Mouse (Mus musculus) G1E (cell line): ENCODE data around the gene Chmp4b.

Source experiments
- CTCF ChIP-seq: IDR thresholded peaks from 2 replicates; pipeline ENCODE4 v1.5.1; 2012; ENCODE audit warnings: low read depth, low read length, inconsistent platforms, mixed read lengths
- POLR2AphosphoS5 ChIP-seq: IDR thresholded peaks from 2 replicates; pipeline ENCODE4 v1.6.1; 2012; ENCODE audit warnings: low read depth, low read length, inconsistent platforms; ENCODE audit not compliant: insufficient replicate concordance

DNA sequence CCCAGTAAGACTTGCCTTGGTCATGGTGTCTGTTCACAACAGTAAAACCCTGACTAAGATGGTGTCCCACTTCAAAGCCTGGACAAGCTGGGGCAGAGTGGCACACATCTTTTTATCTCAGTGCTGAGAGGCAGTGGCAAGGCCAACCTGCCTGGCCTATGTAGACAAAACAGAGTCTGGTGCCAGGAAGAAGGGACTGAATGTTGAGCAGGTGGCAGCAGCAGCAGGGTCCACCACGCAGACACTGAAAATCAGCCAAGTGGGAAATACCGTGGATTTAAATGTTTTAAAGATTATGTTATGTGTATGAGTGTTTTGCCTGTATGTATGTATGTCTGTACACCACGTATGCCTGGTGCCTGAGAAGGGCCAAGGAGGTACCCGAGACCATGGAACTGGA, 47.9 kb downstream of the Chmp4b start:
- TF ChIP-seq CTCF = no peak
- TF ChIP-seq POLR2AphosphoS5 = no peak
